Mouse (Mus musculus): ENCODE results near the gene Akt3.

The Akt3 gene

GRCm38 (mm10) chr1:176982671-176983070 lies 275.3 kb downstream of the Akt3 start:
- no peak for DNase-seq (ENCODE audit: low spot score in 2 of 2)

- no peak for DNase-seq (ENCODE audit: low spot score in 2 of 2)
Measured at GRCm38 (mm10) chr1:176981511-176981910, 276.5 kb downstream of the Akt3 start.

- DNase-seq (ENCODE audit: low spot score in 2 of 2), result no peak
Measured at GRCm38 (mm10) chr1:176980801-176981400, 277.1 kb downstream of the Akt3 start.

GRCm38 (mm10) chr1:176980140-176980539 lies 277.9 kb downstream of the Akt3 start:
- no peak for DNase-seq (ENCODE audit: low spot score in 2 of 2)

GRCm38 (mm10) chr1:176979235-176979634 lies 278.8 kb downstream of the Akt3 start:
- DNase-seq (ENCODE audit: low spot score in 2 of 2), result no peak

- DNase-seq (ENCODE audit: low spot score in 2 of 2), result no peak
Measured at GRCm38 (mm10) chr1:176973356-176974088, 284.5 kb downstream of the Akt3 start.

GRCm38 (mm10) chr1:176971479-176971797 lies 286.6 kb downstream of the Akt3 start:
- DNase-seq (ENCODE audit: low spot score in 2 of 2), result no peak

- no peak for DNase-seq (ENCODE audit: low spot score in 2 of 2)
Measured at GRCm38 (mm10) chr1:176970635-176971478, 287.1 kb downstream of the Akt3 start.

All from cerebellum, postnatal 4 days (tissue).